Mouse (Mus musculus) bone marrow, adult 2 months (tissue): ENCODE data around the gene Zfp740. TPM values are rescaled to one million over a fixed set of nuclear protein-coding genes. Genes with fewer than 3 reads are reported as not detected.

Experiments
- H3K27ac ChIP-seq: fragments of 200-500 bp; 2 replicates; pipeline ENCODE4 v1.5.1; 2012; ENCODE audit warnings: low read depth, mild to moderate bottlenecking, control low read depth, inconsistent platforms, low read length; ENCODE audit not compliant: control insufficient read depth, poor library complexity, insufficient read depth
- H3K4me1 ChIP-seq: fragments of 200-500 bp; 2 replicates; pipeline ENCODE4 v1.6.1; 2011; ENCODE audit warnings: low read length; ENCODE audit not compliant: control insufficient read depth, insufficient read depth
- H3K4me3 ChIP-seq: fragments of 200-500 bp; replicated peaks from 2 replicates; pipeline ENCODE3; 2011; ENCODE audit warnings: mild to moderate bottlenecking, low read depth, low read length, control low read depth; ENCODE audit not compliant: control insufficient read depth
- CTCF ChIP-seq: fragments of 200-500 bp; IDR thresholded peaks from 2 replicates; pipeline ENCODE4 v1.5.1; 2011; ENCODE audit warnings: low read length, control low read depth; ENCODE audit not compliant: control insufficient read depth, insufficient read depth
- POLR2A ChIP-seq: fragments of 200-500 bp; IDR thresholded peaks from 2 replicates; pipeline ENCODE4 v1.6.1; 2011; ENCODE audit warnings: low read depth, mild to moderate bottlenecking, control low read depth, low read length, borderline replicate concordance; ENCODE audit not compliant: control insufficient read depth
- WGBS: fragments of 180-500 bp; shearing (Covaris S2); methylation state at CpG from one replicate; pipeline ENCODE4 v1.1.7; 2018; 5-methylcytosine and 5-hydroxymethylcytosine counted together
- polyA plus RNA-seq: library from polyadenylated mRNA; stranded (reverse); fragments of >200 nt; gene quantifications from 2 replicates; pipeline ENCODE4 v1.2.4, GENCODE M21; 2011; ENCODE audit warnings: low replicate concordance; ENCODE audit not compliant: missing spikeins, insufficient read depth, insufficient read length

Gene Zfp740
- polyA plus RNA-seq, 1 experiment: 34.5 TPM

- TF ChIP-seq POLR2A (no peak), CTCF (no peak)
- Histone ChIP-seq H3K4me3 (no peak overlapping the region), H3K27ac (no peak overlapping the region), H3K4me1 (peaks cover 2% of the 10 kb centered on the region; the same call in 1 of the 2 replicates)
- 66% methylated on average over 4 of the region's 4 CpGs for WGBS
Measured at GRCm38 (mm10) chr15:102198841-102199240, 4.2 kb upstream of the Zfp740 start.

- peak overlapping the region; percentile 75 for H3K4me3 ChIP-seq
- H3K27ac ChIP-seq: peak overlapping the region; percentile 99
- peak; percentile 45; the same call in 1 of the 2 replicates for TF ChIP-seq POLR2A
- TF ChIP-seq CTCF: no peak
- under 1% methylated on average over 45 of the region's 72 CpGs for WGBS
- peaks cover 3% of the 10 kb centered on the region; the same call in 1 of the 2 replicates for H3K4me1 ChIP-seq
Measured at GRCm38 (mm10) chr15:102203835-102204381, 859 bp downstream of the Zfp740 start.

GRCm38 (mm10) chr15:102204674-102205505 lies 1.8 kb downstream of the Zfp740 start, which contains the start of gene Csad:
Gene Csad, minus strand, starts transcription at chr15:102204724.
- Histone ChIP-seq H3K4me3 (peak within 1 kb of the TSS; percentile 75), H3K4me1 (peaks cover 3% of the 10 kb centered on the region; the same call in 1 of the 2 replicates), H3K27ac (peak within 1 kb of the TSS; percentile 99)
- TF ChIP-seq CTCF (no peak), POLR2A (no peak)
- 81% methylated on average over 19 of the region's 19 CpGs for WGBS

- TF ChIP-seq POLR2A (no peak), CTCF (no peak)
- Histone ChIP-seq H3K27ac (no peak overlapping the region), H3K4me3 (no peak overlapping the region), H3K4me1 (peaks cover 3% of the 10 kb centered on the region; the same call in 1 of the 2 replicates)
- 56% methylated on average over 8 of the region's 8 CpGs for WGBS
Measured at GRCm38 (mm10) chr15:102205779-102206178, 2.7 kb downstream of the Zfp740 start.

- Histone ChIP-seq H3K27ac (peak overlapping the region; percentile 59; the same call in 1 of the 2 replicates), H3K4me3 (no peak overlapping the region), H3K4me1 (peaks cover 3% of the 10 kb centered on the region; the same call in 1 of the 2 replicates)
- WGBS: 61% methylated on average over 3 of the region's 3 CpGs
- no peak for TF ChIP-seq POLR2A
- no peak for TF ChIP-seq CTCF
Measured at GRCm38 (mm10) chr15:102207351-102207750, 4.3 kb downstream of the Zfp740 start.

- WGBS: 27% methylated on average over 9 of the region's 9 CpGs
- H3K27ac ChIP-seq: peak overlapping the region; percentile 59; the same call in 1 of the 2 replicates
Measured at GRCm38 (mm10) chr15:102208092-102208561, 5.1 kb downstream of the Zfp740 start.

GRCm38 (mm10) chr15:102209114-102209513 lies 6.1 kb downstream of the Zfp740 start:
- Histone ChIP-seq H3K4me3 (no peak overlapping the region), H3K27ac (no peak overlapping the region), H3K4me1 (peaks cover 3% of the 10 kb centered on the region; the same call in 1 of the 2 replicates)
- WGBS: 94% methylated on average over 8 of the region's 8 CpGs
- no peak for TF ChIP-seq POLR2A
- no peak for TF ChIP-seq CTCF

More at GRCm38 (mm10) chr15:102208092-102208561, 5.1 kb downstream of the Zfp740 start:
- TF ChIP-seq CTCF (no peak), POLR2A (no peak)
- Histone ChIP-seq H3K4me1 (peaks cover 3% of the 10 kb centered on the region; the same call in 1 of the 2 replicates), H3K4me3 (peak overlapping the region; percentile 7)

- H3K27ac ChIP-seq: no peak overlapping the region
- no peak overlapping the region for H3K4me3 ChIP-seq
- WGBS: 95% methylated on average over 4 of the region's 4 CpGs
- TF ChIP-seq POLR2A: no peak
- TF ChIP-seq CTCF: no peak
- H3K4me1 ChIP-seq: peaks cover 3% of the 10 kb centered on the region; the same call in 1 of the 2 replicates
Measured at GRCm38 (mm10) chr15:102210816-102211215, 7.8 kb downstream of the Zfp740 start.
